Mouse (Mus musculus): ENCODE data around the gene Cd84. TPM values are rescaled to one million over a fixed set of nuclear protein-coding genes. Genes with fewer than 3 reads are reported as not detected.

The Cd84 gene
- total RNA-seq, 2 experiments from 2014 or later: 1.8 to 2.5 TPM

DNA sequence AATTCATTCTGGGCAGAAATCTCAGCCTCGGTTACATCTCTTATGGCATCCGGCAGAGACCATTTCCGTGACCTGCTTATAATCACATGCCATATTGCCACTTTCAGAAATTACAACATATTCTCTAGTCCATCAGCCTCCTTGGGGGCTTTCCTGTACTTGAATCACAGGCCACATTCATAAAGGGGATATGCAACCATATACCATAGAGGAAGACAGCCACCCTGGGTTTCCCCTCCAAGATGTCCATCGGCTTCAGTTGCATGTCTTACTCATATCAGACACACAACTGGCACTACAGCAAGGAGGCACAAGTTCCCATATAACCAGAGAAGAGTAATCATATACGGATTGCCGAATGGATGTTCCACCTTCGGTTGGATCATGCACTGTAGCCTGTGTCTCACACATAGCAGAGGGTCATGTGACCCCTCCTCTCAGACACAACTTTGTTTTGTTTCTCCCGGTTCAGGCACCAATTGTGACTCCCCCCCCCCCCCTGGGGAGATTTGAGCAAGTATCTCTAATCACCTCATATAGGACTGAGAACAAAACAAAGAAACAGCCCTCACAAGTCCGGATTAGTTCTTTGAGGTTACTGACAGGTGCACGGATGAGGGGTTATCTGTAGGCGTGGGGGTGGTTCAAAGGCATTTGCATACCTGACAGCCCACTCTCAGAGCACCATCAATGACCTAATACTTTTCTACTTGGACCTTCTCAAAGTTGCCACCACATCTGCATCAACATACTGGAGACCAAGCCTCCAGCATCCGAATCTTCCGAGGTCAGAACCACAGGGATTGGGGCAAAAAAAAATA, 76.4 kb downstream of the Cd84 start:
- DNase-seq: no peak
- intact Hi-C loops (cut with DNase I): no loop called here

GRCm38 (mm10) chr1:171917305-171918039, 78.0 kb downstream of the Cd84 start, which contains the start of gene Slamf6:
TSS of gene Slamf6 (plus strand) at chr1:171917515.
- peak; percentile 24 to 27 for DNase-seq
- intact Hi-C loops (cut with DNase I): no loop called here

DNA sequence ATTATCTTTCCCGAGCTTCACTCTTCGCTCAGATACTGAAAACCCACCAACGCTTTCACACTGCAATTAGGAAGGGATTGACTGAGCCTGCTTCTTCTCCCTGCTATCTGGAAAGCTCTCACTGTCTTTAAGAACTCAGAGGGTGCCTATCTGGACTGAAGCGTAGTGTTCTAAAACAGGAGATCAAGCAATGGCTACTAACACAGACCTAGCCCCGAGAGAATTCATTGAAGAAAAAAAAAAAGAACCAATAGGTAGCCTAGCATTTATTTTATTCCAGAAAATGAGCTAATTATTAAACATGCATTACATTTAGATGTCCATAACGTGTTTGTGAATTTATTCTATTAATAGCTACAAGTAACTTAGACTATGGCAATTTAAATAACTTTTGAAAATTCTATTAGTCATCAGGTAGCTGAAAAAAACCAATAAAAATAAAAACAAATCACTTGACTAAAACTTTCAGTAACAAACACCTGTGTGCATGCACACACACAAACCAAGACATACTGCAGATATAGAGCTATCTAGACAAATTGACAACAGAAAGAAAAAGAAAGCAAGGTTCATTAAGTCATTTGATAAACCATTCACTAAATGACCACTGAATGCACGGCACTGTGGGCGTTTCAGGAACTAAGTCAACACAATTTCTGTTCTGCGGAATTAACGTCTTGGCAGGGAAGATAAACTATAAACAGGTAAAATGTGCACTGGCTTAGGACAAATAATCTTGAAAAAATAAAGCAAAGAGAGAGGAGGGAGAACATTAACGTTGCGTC, 78.8 kb downstream of the Cd84 start:
- intact Hi-C loops (cut with DNase I): no loop called here

DNA sequence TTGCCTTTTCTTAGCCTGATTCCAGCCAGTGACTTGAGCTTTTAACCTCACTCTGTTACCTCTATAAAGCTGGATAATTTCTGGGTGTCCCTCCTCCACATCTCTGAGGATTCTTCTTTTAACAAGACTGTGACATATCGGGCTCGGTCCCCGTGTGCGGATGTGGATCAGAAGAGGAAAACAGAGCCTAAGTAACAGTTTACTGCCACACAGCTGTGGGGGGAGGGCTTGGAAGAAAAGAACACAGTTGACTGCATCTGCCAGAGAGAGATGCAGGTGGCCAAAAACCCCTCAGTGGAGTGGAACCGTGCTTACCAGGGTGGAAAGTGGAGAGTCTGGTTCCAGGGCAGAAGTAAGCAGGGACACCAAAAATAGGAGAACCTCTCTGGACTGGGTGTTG, 79.7 kb downstream of the Cd84 start:
- intact Hi-C loops (cut with DNase I): no loop called here
- DNase-seq: peak in 1 of 2 experiments; percentile 20

More for the DNA sequence above, 78.8 kb downstream of the Cd84 start:
- no peak for DNase-seq

GRCm38 (mm10) chr1:171919901-171920510, 80.5 kb downstream of the Cd84 start:
- intact Hi-C loops (cut with DNase I): no loop called here
- no peak for DNase-seq

DNA sequence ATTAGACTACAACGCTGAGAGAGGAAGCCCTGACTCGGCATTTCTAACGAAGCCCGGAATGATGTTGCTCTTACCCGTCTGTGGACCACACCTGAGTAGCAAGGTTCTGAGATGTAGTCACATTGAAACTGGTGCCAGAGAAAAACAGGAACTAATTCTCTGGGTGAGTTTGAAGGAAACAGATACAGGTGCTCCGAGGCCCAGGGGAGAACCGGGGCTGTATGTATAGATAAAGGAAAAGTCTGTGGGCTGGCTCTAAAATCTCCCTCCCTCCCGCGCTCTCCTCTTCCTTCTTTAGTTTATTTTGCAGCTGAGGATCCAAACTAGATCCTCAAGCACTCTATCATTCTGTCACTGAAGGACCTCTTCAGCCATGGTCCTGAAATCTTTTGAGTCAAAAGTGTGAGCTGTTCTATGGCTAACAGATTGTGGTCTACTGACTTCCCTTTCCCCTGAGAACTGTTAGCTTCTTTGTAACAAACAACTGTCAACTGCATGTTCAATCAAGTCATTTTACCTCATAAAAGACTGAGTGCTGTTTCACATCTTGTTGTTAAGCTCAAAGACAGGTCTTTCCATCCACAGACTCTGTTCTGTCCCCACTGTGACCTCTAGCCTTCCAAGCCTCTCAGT, 81.6 kb downstream of the Cd84 start:
- DNase-seq: no peak
- intact Hi-C loops (cut with DNase I): no loop called here

DNA sequence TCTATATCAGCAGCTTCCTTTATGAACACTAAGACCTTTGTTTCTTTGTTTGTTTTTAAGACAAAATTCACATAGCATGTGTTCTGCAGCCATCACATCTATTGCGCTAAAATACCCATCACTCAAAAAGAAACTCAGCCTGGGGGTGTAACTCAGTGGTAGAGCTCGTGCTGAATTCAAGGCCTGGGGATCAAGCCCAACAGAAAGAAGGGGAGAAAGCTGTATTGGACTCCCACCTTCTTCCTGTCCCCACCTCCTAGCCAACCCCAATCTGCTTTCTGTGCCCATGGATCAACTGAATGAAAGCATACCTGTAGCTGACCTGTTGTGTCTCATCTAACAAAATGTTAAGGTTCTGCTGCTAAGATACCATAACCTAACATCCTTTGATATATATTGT, 82.1 kb downstream of the Cd84 start:
- intact Hi-C loops (cut with DNase I): no loop called here
- no peak for DNase-seq

GRCm38 (mm10) chr1:171922844-171923243, 83.3 kb downstream of the Cd84 start:
- intact Hi-C loops (cut with DNase I): no loop called here
- DNase-seq: no peak

DNA sequence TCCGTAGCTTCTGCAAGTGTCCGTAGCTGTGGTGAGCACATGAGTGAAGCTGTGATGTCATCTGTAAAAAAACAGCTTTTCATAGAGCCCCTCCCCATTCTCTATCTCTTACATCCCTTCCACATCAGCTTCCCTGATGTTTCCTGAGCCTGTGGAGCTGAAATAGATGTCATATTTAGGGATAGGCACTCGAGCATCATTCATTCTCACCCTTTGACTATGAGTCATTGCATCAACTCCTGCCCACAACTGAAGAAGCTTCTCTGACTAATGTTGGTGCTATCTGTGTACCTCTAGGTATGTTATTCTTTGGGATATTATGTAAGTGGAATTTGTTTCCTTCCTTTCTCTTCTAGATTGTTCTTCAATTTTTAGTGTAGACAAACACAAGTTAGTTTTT, 85.4 kb downstream of the Cd84 start:
- intact Hi-C loops (cut with DNase I): no loop called here
- no peak for DNase-seq

DNA sequence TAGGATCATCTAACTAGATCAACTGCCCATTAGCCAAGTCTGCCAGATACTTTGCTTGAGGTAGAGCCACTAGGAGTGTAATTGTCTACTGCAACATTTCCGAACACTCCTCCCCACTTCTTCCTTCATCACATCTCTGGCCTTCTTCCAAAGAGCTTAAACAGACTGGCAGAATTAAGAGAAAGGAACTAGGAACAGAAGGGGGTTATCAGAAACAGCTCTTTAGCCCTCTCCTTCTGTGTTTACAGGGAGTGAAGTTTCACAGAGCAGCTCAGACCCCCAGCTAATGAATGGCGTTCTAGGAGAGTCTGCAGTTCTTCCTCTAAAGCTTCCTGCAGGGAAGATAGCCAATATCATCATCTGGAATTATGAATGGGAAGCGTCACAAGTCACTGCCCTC, 94.4 kb downstream of the Cd84 start:
- intact Hi-C loops (cut with DNase I): no loop called here
- DNase-seq: no peak

DNA sequence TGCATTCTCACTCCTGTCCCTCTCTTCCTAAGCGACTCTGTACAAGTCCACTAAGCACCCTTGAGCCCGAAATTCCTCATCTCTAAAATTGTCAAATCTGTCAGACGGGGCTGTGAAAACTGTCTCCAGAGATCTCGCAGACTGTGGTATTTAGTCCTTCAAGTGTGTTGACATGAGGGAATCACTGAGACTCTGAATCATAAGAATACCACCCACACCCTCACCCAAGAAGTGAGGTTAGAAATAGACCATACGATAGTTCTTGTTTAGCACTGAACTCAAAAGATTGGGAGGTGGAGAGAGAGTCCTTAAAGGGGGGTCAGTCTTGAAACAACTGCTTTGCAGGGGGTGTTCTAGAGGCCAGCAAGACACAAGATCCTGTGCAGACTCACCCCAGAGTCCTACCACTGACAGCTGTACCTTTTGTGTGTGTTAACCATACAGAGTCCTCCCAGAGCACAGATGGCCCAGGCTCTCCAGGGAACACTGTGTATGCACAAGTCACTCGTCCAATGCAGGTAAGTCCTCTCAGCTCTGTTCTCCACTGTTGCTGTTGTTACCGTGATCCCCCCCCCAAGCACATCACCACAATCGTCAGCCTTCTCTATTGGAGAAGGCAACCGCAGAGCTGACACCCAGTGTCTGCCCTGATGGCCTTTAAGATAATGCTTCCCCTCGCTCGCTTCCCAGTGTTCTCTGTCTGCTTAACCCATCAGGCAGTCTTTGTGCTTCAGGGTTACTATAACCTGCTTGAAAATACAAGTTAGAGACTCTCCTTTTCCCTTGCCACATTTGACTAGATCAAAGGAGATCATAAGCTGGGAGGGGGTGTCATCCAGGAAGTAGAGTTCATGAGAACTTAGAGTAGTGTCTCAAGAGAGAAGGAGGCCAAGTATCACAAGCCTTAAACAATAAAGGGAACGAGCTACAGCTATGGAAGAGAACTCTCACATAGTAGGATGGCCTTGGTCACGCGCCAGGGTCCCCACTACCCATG, 99.8 kb downstream of the Cd84 start:
- intact Hi-C loops (cut with DNase I): no loop called here
- DNase-seq: no peak

Other genes starting within 250 kb of the Cd84 start
- gene Ly9, start 232.3 kb upstream of the Cd84 start, total RNA-seq (2021): under 1 TPM; 0.17 to 0.22 TPM
- under 1 TPM in 1 of 2 experiments, not detected in 1; 0.29 TPM for gene Slamf7, start 186.7 kb upstream of the Cd84 start, total RNA-seq (2021)
- gene Cd48, start 157.7 kb upstream of the Cd84 start, total RNA-seq (2021): 1 to 10 TPM; 1.8 to 2.3 TPM
- gene Slamf1, start 72.6 kb upstream of the Cd84 start, total RNA-seq (2021): under 1 TPM; 0.32 to 0.38 TPM
- under 1 TPM; 0.10 to 0.17 TPM for gene Gm10521, start 56.0 kb downstream of the Cd84 start, total RNA-seq (2021)
- gene Slamf6, start 77.8 kb downstream of the Cd84 start, total RNA-seq (2021): under 1 TPM; 0.42 to 0.84 TPM
- 1 to 10 TPM; 7.5 to 7.6 TPM for gene Vangl2, start 188.7 kb downstream of the Cd84 start, total RNA-seq (2021)
- not detected for gene Nhlh1, start 217.9 kb downstream of the Cd84 start, total RNA-seq (2021)
- 100 to 1,000 TPM; 136 to 150 TPM for gene Copa, start 242.8 kb downstream of the Cd84 start, total RNA-seq (2021)
- 10 to 100 TPM; 68.0 to 68.9 TPM for gene Ncstn, start 243.1 kb downstream of the Cd84 start, total RNA-seq (2021)